Mouse (Mus musculus): ENCODE results near the gene Junb.

- no peak for TF ChIP-seq CTCF (IDR thresholded peaks at IDR 0.05; ENCODE audit: low read depth, low read length)
- TF ChIP-seq POLR2A (IDR thresholded peaks at IDR 0.05; ENCODE audit: extremely low read depth, insufficient read depth, low read length), result no peak
Observed at GRCm38 (mm10) chr8:84943699-84944098, 34.8 kb downstream of the Junb start.

All from liver, adult 2 months (tissue).